Mouse (Mus musculus) c-Kit-positive CD71-negative TER-119-negative erythroid progenitor cells, embryonic 14.5 days (primary cell): ENCODE data around the gene Txn2.

Source experiments
- DNase-seq: peaks from one replicate; pipeline ENCODE4 v3.0.0-alpha.2; 2013; ENCODE audit warnings: low read depth

Gene Txn2

DNA sequence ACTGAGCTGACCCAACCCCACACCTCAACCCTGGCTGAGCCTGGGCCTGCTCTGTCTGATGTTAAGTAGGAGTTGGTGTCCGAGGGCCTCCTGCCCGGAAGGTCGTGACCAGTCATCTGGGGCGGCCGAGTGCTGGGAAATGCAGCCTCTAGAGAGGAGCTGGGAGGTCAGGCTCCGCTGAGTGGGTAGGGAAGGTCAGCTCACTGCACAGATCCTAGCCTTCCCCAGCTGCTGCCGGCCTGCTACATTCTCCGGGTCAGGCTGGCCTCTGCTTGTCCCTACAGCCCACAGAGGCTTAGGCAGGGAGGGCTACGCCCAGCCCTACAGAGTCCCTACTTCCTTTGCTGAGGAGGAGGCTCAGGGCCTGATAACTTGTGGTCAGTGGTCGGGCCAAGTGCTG is 22.3 kb downstream of the Txn2 start:
- no peak for DNase-seq

DNA sequence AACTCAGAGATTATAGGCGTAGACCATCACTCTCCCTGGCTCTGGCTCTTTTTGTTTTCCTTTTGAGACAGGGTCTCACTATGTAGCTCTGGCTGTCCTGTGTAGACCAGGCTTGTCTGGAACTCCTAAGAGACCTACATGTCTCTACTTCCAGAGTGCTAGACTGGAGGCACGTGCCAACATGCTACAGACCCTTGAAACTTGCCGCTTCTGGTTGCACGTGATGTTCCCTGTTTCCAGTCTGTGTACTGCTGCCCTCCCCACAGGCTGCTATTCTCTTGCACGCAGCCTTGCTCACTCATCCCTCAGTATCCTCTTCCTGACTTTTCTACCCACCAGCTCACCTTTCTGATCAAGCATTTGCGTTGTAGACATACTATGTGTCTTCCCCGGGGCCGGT is 22.7 kb downstream of the Txn2 start:
- DNase-seq = no peak

DNA sequence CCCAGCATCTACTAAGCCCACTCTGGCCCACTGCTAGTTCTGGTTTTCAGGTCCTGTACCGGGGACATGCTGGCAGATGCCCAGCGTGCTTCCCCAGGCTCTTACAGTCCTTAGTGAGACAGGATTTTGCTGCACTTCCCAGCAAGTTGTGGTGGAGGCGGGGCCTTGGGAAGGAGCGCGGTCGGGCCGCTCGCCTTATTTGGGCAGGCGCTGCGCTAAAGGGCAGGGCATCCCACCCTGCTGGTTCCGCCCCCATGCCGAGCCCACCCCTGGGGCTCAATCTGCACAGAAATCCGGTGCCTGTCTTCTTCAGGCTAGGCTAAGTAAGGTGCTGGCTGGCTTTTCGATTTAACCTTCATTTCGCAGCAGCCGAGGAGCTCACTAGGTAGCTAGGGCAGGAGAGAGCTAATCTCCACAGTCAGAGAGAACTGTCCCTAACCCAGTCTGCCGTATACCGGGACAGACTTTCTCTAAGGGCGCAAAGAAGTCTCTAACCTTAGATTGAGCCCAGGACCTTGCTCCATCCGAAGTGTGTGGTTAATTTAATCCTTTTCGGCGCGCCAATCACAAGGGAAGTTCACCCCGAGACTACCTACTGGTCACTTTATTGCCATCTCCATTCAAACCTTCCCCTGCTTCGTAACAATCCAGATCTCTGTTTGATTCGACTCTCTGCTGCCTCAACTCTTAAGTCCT is 23.4 kb downstream of the Txn2 start:
- no peak for DNase-seq

DNA sequence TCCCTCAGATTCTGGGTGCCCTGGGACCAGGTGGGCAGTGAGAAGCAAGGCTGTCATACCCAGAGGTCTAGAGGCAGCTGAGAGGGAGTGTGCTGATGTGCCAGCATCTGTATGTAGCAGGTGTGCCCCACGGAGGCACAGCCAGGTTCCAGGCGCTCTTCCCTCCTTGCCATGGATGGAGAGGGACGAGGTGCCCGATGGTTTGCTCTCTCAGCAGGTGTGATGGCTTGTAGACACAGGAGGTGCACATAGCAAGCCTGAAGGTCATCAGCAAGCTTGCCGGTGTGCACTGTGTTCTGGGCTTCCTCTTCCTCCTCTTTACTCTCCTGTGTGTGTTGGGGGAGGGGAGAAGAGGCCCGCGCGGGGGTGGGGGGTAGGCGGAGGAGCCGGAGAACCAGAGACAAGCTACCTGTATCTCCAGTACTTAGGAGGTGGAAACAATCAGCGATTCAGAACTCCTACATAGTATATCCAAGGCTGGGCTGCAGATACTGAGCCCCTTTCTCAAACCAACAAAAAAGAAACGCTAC is 24.4 kb downstream of the Txn2 start:
- DNase-seq = no peak

DNA sequence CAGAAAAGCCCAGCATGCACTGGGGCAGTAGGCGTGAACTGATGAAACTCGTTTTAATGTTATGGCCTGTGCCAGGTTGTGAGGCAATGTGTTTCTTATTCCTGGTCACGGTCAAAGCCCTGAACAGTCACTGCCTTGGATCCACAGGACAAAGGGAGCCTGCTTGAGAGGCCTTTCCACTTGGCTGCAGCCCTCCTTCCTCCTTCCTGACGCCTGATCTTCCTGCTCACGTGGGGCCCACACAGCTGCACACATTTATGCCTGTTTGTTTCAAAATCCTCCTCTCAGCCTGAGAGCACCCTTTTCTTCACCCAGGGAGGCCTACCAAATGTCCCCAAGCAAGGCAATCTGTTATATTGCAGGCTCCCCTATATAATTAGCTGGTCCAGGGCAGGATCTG is 25.6 kb downstream of the Txn2 start:
- no peak for DNase-seq

DNA sequence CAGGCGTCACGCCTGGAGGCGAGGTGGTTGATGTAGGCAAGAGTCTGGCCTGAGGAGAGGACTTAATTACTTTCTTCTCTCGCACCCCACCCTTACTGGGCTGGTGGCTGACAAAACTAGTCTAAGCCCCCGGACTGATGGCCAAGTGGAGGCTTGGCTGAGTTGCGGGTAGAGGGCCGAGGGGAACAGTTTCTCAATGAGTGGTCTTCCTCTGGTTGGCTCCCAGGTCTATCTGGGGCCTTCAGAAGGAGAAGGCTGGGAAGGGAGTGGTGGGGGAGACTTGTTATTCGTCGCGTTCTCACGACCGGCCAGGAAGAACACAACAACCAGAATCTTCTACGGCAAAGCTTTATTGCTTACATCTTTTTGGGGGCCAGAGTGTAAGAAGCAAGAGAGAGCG is 33.9 kb downstream of the Txn2 start:
- DNase-seq = no peak

DNA sequence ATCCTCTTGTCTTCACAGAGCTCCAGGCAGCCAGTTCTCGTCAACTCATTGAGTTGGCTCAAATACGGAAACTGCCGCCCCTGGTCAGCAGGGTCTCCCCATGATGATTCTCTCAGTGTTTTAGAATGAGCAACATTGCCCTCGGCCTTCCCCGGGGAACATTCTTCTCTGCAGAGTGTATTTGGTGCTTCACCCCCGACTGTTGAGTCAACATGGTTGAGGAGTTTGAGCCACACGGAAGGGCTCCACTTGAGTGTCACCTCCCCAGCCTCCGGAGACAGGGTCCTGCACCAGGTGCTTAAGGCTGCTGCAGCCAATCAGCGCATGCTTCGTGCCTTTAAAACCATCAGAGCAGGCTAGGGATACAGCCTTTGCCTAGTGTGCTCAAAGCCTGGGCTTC is 35.5 kb downstream of the Txn2 start:
- no peak for DNase-seq

DNA sequence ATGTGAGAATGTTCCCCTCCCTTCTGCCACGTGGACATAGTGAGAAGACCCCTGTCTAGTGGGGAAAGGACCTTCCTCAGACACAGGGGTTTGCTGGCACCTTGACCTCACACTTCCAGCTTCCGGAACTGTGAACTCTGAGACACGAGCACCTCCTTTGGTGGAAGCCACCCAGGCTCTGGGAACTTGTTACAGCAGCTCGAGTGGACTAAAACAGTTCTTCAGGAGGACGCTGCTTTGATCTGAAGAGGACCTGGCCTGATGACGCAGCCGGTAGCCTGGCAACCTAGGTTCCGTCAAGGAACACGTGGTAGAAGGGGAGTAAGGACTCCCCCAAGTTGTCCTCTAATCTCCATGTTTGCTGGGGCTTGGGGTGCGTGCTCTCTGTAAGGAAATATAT is 36.4 kb downstream of the Txn2 start:
- no peak for DNase-seq

DNA sequence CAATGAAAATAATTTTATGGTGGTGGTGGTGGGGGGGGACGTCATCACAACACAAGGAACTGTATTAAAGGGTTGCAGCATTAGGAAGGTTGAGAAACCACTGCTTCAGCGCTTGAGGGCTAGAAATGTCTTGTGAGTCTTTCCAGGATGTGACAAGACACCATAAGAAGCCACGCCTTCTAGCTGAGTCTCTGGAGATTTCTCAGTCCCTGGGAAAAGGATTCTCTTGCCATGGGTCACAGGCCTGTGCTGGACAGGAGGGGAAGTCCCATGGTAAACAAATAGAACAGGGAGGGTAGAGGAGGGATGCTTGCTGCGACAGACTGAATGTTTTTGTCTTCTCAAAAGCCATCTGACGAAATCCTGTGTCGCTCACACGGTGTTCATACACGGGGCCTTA is 37.0 kb downstream of the Txn2 start:
- no peak for DNase-seq

DNA sequence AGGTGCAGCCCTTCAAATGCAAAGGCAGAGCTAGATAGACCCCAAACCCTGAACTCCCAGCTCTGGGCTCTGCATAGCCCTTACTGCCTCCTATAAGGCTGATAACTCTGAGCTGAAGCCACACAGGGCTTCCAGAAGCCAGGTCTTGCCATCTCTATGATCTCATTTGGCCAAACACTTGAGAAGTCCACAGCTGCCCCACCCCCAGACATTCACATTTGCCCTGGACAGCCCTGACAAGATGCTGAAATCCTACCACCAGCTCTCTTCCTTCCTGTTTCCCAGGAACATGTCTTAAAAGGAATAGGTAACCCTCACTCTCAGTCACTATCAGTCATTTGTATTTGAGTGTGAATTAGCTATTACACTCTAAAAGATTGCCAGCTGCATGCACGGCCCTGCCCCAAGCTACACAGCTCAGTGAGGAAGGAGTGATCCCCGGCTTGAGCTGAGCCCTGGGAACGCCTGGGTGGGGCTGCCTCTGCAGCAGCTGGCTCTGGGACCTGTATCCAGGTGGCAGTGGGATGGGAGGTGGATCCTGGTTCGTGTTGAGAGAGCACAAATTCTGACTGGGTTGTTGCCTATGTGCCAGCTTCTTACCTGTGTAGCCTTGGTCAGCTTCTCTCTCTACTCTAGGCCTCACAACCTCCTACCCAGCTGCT is 38.9 kb downstream of the Txn2 start:
- no peak for DNase-seq

DNA sequence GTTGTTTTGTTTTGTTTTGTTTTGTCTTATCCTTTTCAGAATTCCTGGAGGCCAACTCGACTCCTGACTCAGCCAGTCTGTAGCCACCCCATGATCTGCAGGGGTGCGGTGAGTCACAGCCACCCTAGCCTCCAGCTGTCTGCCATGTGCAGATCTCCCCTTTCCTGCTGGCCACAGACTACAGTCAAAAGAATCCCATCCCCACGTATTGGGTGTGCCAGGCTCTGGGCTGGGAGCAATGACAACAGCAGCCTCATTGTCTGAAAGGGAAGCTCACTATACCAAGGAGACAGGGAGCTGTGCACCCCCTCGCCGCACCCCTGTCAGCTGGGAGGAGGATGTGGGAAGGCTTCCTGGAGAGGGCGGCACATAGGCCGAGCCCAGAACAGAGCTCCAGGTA is 40.5 kb downstream of the Txn2 start:
- no peak for DNase-seq

DNA sequence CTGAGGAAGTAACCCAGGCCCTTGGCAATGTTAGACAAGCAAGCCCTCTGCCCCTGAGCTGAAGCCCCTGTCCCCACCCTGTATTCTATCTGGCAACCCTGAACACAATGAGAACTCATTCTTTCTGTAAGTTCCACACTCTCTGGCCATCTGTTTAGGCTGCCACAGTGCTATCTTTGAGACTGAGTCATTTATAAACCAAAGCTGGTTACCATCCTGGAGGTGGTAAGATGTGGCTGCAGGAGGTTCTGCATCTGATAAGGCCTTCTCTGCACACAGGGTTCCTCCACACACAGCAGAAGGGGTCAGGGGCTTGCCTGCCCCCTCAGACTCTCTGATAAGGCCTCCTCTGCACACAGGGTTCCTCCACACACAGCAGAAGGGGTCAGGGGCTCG is 41.7 kb downstream of the Txn2 start:
- DNase-seq = no peak

DNA sequence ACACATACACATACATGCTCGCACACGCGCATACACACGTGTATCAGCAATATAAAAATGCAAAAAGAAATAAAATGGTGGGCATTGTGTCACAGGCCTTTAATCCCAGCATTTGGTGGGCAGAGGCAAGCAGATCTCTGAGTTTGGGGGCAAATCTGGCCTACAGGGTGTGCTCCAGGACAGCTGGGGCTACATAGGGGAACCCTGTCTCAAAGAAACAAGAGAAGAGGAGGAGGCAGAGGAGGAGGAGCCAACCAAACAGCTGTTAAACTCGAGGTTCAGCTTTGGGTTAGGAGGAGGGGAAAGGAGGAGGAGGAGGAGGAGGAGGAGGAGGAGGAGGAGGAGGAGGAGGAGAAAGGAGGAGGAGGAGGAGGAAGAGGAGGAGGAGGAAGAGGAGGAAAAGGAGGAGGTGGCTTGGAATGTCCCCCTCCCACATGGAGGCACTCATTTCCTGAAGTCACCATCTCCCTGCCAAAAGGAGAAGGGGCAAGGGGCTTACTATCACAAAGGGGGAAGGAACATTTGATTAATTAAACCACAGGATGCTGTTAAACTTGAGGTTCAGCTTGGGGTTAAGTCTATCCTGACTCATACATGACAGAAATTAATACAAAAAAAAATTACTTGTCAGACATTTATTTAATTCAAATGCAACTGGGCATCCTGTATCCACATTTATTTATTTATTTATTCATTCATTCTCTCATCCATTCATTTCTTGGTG is 42.3 kb downstream of the Txn2 start:
- DNase-seq = no peak

DNA sequence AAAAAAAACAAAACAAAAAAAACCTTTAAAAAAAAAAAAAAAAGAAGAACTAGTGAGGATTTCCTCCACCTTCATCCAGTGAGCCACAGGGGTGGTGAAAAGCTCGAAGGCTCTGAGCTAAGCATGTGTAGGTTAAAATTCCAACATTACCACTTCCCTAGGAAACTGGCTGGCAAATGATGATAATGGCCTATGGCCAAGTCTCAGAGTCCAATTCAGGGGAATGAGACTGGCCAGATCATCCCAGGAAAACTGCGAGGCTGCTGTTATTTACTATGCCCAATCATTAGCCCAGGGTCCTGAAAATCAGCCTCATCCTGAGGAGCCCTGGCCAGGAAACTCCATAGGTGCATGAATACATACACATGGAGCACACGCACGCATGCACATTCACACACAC is 42.9 kb downstream of the Txn2 start:
- no peak for DNase-seq

DNA sequence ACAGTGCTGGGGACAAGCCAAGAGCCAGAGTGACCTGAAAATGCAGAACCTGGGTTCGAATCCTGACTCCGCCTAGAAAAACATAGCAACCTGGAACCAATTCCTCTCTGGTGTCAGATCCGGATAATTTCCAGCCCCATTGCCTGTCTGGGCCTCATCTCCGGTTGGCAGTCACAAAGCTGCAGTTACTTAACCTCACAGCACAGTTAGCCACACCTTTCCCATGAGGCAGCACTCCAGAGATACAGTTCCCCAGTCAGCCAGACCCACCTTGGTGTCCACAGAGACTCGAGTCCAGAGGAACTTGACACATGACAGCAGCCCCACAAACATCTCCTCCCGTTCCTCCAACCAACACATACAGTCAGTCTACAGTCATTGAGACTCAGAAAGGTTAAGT is 43.6 kb downstream of the Txn2 start:
- no peak for DNase-seq

DNA sequence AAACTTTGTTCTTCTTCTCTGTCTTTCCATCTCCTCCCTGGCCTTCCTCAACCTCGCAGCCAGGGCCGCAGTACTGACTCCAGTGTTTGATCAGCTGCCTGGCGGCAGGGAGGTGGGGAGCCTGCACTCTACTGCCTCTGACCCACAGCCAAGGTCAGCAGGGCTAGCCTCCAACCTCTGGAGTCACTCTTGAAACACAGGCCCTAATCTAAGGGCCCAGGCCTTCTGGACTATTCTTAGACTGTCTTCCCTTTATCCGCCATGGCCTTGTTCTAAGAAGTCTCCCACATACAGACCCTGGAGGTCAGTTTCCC is 45.2 kb downstream of the Txn2 start:
- DNase-seq = no peak

DNA sequence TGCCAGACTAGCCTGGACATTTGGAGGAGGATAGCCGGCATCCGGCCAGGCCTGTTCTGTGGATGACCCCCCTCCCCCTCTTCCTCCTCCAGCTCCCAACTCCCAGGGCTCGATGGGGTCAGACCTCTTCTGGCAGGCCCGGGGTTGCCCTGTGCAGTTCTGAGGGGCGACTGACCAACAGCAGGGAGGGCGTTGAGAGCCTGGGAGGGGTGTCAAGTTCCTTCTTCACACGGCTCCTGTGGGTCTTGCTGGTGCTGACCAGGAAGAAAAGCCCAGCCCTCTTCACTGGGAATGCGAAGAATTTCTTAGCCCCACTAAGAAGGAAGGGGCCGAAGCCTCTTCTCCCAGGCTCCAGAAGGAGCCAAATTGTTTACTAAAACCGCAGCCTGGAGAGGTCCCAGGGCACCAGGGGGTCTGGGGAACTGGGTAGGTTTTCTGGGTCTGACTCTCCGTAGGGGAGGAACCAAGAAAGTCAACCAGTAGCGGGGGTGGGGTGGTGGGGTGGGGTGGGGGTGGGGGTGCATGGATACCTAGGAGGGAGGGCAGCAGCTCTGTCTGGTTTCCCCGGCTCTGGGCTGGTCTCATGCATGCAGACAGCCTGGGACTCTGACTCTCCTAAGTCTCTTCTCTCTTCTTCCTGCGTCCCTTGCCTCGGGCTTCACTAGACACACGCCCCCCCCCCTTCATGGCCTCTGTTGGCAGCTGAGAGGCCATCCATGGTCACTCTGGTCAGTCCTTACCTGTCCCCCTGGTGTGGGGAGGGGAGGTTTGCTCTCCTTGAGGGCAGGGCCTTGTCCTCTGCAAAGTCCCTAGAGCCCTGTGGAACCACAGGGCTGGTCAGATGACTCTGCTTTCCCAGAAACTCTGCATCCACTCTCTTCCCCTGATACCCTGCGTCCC is 45.8 kb downstream of the Txn2 start:
- no peak for DNase-seq

DNA sequence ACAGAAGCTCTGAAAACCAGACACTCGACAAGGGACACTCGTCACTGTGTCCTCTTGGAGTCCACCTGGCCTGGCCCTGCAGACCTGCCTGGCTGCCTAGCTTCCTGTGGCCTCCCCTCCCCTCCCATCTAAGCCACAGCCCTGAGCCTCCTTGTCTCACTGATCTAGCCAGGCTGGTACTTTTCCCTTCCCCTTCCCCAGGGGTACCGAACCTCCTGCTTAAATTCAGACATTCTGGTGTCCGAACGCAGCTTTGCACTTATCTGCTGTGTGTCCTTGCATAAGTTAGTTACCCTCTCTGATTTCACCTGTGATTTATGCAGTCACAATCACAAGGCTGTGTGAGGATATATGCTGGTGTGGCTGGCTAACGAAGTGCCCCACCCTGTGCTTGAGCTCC is 46.5 kb downstream of the Txn2 start:
- no peak for DNase-seq

DNA sequence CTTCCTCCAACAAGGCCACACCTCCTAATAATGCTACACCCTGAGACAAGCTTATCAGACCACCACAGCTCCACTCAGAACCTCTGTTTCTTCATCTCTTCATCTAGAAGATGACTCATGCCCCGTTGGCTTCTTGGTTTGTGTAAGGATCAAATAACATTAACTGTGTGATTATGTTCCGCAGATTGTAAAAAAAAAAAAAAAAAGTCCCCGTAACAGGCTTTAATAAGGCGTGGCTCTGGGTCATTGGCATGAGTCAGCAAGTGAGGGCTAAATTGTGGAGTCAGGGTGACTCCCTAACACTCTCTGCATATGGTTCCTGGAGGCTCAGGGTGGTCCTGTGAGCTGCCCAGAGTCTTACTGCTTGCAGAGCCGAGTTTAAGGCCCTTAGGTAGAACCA is 47.1 kb downstream of the Txn2 start:
- peak; percentile 66 for DNase-seq

DNA sequence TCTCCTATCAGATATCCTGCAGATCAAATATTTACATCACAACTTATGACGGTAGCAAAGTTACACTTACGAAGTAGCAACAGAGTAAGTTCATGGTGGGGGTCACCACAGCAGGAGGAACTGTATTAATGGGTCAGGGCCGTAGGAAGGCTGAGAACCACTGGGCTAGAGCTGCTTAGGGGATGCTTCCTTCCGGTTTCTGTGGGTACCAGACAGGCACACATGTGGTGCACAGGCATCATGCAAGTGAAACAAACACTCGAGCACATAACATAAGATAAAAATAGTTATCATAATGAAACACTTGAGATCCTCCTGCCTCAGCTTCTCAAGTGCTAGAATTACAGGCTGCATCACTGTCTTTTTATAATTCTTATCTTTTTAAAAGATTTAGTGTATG is 48.1 kb downstream of the Txn2 start:
- DNase-seq = no peak

DNA sequence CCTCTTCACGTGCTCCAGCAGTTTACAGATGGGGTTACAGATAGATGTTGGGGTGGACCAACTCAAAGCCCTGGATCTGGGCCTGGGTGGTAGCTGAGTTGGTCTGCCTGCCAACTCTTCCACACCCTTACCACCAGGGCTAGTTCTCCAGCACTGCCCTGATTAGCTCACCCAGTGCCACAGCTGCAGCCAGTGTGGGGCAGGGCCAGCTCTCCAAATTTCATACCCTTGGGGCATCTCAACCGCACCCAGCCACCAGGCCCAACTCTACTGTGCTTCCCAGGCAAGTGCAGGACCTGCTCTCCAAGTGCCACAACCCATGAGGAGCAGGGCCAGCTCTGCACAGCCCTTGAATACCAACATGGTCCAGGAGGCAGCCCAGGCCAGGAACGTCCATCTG is 49.0 kb downstream of the Txn2 start:
- DNase-seq = no peak

DNA sequence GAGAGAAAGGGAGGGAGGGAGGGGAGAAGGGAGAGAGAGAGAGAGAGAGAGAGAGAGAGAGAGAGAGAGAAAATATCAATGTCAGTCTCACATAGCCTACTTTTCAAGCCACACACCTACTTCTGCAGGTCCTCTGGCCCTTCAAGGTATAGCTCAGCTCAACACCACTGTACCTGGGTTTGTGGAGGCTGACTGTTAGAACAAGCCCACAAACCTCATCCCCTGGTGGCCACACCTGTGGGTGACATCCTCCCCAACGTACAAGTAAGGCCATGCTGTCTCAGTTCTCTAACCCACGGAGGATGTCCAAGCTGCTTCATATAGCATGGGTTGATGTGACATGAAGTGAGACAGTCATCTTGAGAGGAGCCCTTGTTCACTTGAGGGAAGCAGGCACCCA is 51.6 kb downstream of the Txn2 start:
- DNase-seq = no peak

DNA sequence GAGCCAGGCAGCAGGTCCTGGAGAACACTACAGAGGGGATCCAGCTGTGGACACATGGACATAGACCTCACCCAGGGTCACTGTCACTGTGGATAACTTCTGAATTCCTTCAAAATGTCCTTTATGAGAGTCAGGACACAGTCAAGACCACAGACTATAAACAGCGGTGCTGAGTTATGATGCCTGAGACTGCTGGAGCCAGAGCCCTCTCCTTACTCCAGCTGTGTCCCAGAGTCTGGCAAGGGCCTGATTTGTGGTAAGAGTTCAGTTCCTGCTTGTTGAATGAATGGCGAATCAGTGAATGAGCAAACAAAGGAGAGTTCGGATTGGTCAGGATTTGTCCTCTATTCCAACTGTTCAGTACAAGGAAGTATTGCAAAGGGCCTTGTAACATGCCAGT is 52.1 kb downstream of the Txn2 start:
- no peak for DNase-seq
